Mouse (Mus musculus): ENCODE results near the gene Efcab7.

GRCm38 (mm10) chr4:99945011-99945410 lies 116.0 kb downstream of the Efcab7 start:
- TF ChIP-seq CTCF (IDR thresholded peaks at IDR 0.05; ENCODE audit: low read depth, low read length) = no peak
- TF ChIP-seq EP300 (IDR thresholded peaks at IDR 0.05; ENCODE audit: insufficient read depth, low read depth, low read length) = no peak

All from ES-Bruce4 (cell line).